Mouse (Mus musculus) Patski (cell line): Measurements from ENCODE around the gene Utrn. TPM values are rescaled to one million over a fixed set of nuclear protein-coding genes. Genes with fewer than 3 reads are reported as not detected.

Source experiments
- ATAC-seq: fragments of 100-300 bp; one replicate; pipeline ENCODE4 v1.8.0; 2021
- CTCF ChIA-PET: fragments of 350-600 bp; sonication (Branson Sonifier 250); formaldehyde crosslinking; loops from one replicate; lab custom pipeline; 2022; ENCODE audit warnings: inconsistent platforms; lab: Charles Lee
- POLR2A ChIA-PET: fragments of 350-600 bp; sonication (Branson Sonifier 250); formaldehyde crosslinking; loops from one replicate; lab custom pipeline; 2022; ENCODE audit warnings: antibody characterized with exemption, inconsistent platforms; lab: Charles Lee
- DNase-seq: peaks from one replicate; pipeline ENCODE4 v3.0.0-alpha.2; 2011; ENCODE audit warnings: low read depth, low spot score
- H3K27me3 ChIP-seq: fragments of 371-371 bp; one replicate; pipeline ENCODE4 v1.5.1; 2021
- CTCF ChIP-seq: fragments of 100-300 bp; IDR thresholded peaks from one replicate; pipeline ENCODE4 v1.5.1; 2021
- in situ Hi-C: fragments of 300-500 bp; cut with MboI; formaldehyde crosslinking; loops from 3 replicates; pipeline ENCODE4 v1.11.1; 2018; ENCODE audit warnings: low pct_unique_long_range_greater_than_20kb, mixed read lengths
- polyA plus RNA-seq: library from polyadenylated mRNA; unstranded; gene quantifications from one replicate; pipeline ENCODE4 v1.2.3, GENCODE M21; 2021

The Utrn gene
- polyA plus RNA-seq, 1 experiment from 2014 or later: 40.9 TPM

- ChIA-PET POLR2A (no interaction called here), CTCF (interaction anchor here (0.9 to 1.5 kb wide), 3 partner anchors 11 to 37 kb away, joined by 3 to 5 read pairs (median 3); no protein-coding TSS in a partner anchor)
- H3K27me3 ChIP-seq: no peaks in the 10 kb centered on the region
- ATAC-seq: no peak
- DNase-seq: no peak
- no peak for TF ChIP-seq CTCF
- in situ Hi-C loops: no loop called here
Observed at GRCm38 (mm10) chr10:12554090-12554718, 315.0 kb downstream of the Utrn start.

DNA sequence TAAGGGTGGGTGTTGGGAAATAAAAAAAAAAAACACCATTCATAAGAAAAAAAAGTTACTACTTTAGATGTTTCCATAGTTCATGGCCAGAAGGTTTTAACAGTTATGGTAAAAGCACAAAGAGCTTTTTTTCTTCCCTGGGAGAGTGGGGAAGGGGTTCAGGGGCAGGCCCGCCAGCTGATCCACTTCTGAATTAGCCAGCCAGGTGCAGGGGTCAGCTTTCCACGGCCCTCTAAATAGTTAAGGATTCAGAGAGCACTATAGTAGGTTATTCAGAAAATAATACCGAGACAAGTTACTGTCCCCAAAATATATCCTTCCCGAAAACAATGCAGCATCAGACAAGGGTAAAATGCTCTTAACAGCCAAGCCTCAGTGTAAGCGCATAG lies 316.3 kb downstream of the Utrn start:
- no peak for DNase-seq
- no peaks in the 10 kb centered on the region for H3K27me3 ChIP-seq
- TF ChIP-seq CTCF: no peak
- ATAC-seq: no peak
- ChIA-PET POLR2A (no interaction called here), CTCF (interaction anchor here (1.1 to 1.5 kb wide), 2 partner anchors 10 to 18 kb away, joined by 3 to 5 read pairs; no protein-coding TSS in a partner anchor)
- in situ Hi-C loops: no loop called here

GRCm38 (mm10) chr10:12552196-12552889 lies 316.8 kb downstream of the Utrn start:
- in situ Hi-C loops: no loop called here
- ChIA-PET POLR2A (interaction anchor here (0.6 kb wide), 1 partner anchor 53 kb away, joined by 3 read pairs; no protein-coding TSS in a partner anchor), CTCF (interaction anchor here (1.1 to 1.5 kb wide), 2 partner anchors 9 to 18 kb away, joined by 3 to 5 read pairs; no protein-coding TSS in a partner anchor)
- no peaks in the 10 kb centered on the region for H3K27me3 ChIP-seq
- ATAC-seq: no peak
- no peak for DNase-seq
- TF ChIP-seq CTCF: no peak

DNA sequence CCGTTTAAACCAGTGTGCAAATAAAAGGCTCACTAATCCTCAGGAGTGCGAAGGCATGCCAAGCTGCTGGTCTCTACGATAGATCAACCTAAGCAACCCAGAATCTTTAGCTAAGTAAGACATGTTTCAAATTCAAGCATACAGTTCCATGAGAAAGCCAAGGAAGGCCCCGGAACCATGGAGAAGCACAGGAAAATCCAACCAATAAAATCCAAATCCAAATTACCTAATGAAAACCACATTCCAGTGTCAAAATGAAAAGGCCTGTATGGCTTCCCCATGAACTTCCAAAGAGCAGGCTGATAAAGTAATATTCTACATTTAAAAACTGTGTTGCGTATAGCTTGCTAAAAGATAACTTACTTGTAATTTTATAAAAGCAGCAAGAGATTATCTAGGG lies 317.4 kb downstream of the Utrn start:
- no peaks in the 10 kb centered on the region for H3K27me3 ChIP-seq
- ChIA-PET POLR2A (interaction anchor here (0.6 kb wide), 1 partner anchor 53 kb away, joined by 3 read pairs; no protein-coding TSS in a partner anchor), CTCF (interaction anchor here (1.1 kb wide), 1 partner anchor 9 kb away, joined by 3 read pairs; no protein-coding TSS in a partner anchor)
- no peak for DNase-seq
- TF ChIP-seq CTCF: no peak
- no peak for ATAC-seq
- in situ Hi-C loops: no loop called here

DNA sequence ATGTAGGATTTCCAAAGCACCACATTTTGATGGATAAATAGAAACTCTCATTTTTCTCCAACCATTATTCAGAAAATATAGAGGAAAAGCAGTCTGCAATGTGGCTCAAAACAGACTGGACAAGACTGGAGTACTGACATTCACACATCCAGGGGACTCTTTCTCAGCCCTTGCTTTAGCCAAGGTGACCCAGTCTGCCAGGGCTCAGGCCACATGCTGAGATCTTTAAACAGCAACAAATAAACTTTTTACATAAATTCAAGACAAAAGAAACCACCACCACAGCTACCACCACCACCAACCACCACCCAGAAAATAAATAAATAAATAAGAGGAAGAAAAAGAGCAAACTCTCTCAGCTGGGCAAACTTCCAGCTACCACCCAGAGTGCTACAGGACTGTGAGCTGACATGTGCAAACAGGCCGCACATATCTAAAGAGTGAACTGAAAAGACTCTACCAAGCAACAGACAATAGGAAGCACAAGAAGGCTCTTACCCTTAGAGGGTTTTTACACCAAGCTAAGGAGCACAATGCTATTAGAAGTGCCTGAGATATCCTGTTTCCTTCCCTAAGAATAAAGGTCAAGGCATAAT lies 319.1 kb downstream of the Utrn start:
- DNase-seq (no peak), ATAC-seq (no peak)
- POLR2A ChIA-PET: interaction anchor here (0.7 kb wide), 1 partner anchor 776 kb away, joined by 3 read pairs; no protein-coding TSS in a partner anchor
- no peak for TF ChIP-seq CTCF
- no peaks in the 10 kb centered on the region for H3K27me3 ChIP-seq
- CTCF ChIA-PET: interaction anchor here (1.0 to 1.7 kb wide), 3 partner anchors 10 to 1100 kb away, joined by 3 to 4 read pairs (median 3); no protein-coding TSS in a partner anchor
- in situ Hi-C loops: no loop called here

- no peaks in the 10 kb centered on the region for H3K27me3 ChIP-seq
- in situ Hi-C loops: no loop called here
- POLR2A ChIA-PET: no interaction called here
- DNase-seq (no peak), ATAC-seq (no peak)
- CTCF ChIA-PET: interaction anchor here (1.0 to 1.2 kb wide), 2 partner anchors 21 to 1099 kb away, joined by 3 read pairs; no protein-coding TSS in a partner anchor
- no peak for TF ChIP-seq CTCF
Observed at GRCm38 (mm10) chr10:12549261-12549660, 319.9 kb downstream of the Utrn start.

- ATAC-seq (no peak), DNase-seq (no peak)
- H3K27me3 ChIP-seq: no peaks in the 10 kb centered on the region
- TF ChIP-seq CTCF: no peak
- CTCF ChIA-PET: interaction anchor here (1.0 to 1.2 kb wide), 3 partner anchors 11 to 1098 kb away, joined by 3 read pairs; no protein-coding TSS in a partner anchor
- in situ Hi-C loops: no loop called here
- POLR2A ChIA-PET: no interaction called here
Observed at GRCm38 (mm10) chr10:12548616-12549084, 320.5 kb downstream of the Utrn start.

DNA sequence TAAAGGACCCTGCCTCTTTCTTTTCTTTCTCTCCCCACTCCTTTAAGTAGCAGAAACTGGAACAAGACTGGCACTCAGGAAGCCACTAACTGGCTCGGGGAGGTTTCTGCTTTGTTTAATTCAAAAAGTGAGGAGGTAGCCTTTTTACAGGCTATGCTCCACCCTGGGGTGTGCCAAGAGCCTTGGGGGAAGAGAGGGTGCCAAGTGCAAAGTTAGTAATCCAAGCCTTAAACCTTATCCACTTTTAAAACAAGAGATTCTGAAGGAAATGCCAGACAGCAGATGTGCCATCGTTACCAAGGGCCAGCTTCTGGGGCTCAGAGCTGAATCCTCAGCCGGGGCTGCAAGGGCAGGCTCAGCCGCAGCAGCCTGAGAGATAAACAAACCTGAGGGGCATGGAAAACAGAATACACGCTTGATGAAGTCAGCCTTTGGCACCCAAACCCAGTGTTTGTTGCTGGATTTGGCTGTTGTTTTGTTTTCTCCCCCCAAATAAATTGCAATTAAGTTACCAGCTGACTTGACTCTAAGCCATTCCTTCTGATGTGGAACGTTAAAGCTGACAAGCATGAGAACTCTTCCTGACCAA lies 322.0 kb downstream of the Utrn start:
- in situ Hi-C loops: no loop called here
- DNase-seq: no peak
- ATAC-seq: no peak

GRCm38 (mm10) chr10:12545440-12545839 lies 323.7 kb downstream of the Utrn start:
- POLR2A ChIA-PET: no interaction called here

More for the DNA sequence above, 322.0 kb downstream of the Utrn start:
- CTCF ChIA-PET: interaction anchor here (1.2 to 1.7 kb wide), 2 partner anchors 12 to 18 kb away, joined by 3 to 6 read pairs; no protein-coding TSS in a partner anchor
- H3K27me3 ChIP-seq: no peaks in the 10 kb centered on the region
- POLR2A ChIA-PET: no interaction called here
- no peak for TF ChIP-seq CTCF

GRCm38 (mm10) chr10:12541757-12542156 lies 327.4 kb downstream of the Utrn start:
- ChIA-PET CTCF (no interaction called here), POLR2A (no interaction called here)
- H3K27me3 ChIP-seq: no peaks in the 10 kb centered on the region
- no peak for TF ChIP-seq CTCF
- DNase-seq: no peak
- ATAC-seq: no peak
- in situ Hi-C loops: no loop called here

More at GRCm38 (mm10) chr10:12545440-12545839, 323.7 kb downstream of the Utrn start:
- CTCF ChIA-PET: interaction anchor here (1.4 kb wide), 1 partner anchor 19 kb away, joined by 3 read pairs; no protein-coding TSS in a partner anchor
- no peak for ATAC-seq
- TF ChIP-seq CTCF: no peak
- DNase-seq: no peak
- in situ Hi-C loops: no loop called here
- H3K27me3 ChIP-seq: no peaks in the 10 kb centered on the region
